Mouse (Mus musculus) frontal cortex, postnatal 36 days (tissue): ENCODE measurements around the gene Noto.
"Not testable (repeated sequence)": the region's sequence is repeated elsewhere in the genome, so short reads cannot be mapped to it uniquely, and the experiment has no call there.

Experiments used
- DNase-seq, 2 experiments: peaks; one replicate each; pipeline ENCODE4 v3.0.0; 2022; ENCODE audit warnings: low spot score in 2 of 2

Gene Noto

DNA sequence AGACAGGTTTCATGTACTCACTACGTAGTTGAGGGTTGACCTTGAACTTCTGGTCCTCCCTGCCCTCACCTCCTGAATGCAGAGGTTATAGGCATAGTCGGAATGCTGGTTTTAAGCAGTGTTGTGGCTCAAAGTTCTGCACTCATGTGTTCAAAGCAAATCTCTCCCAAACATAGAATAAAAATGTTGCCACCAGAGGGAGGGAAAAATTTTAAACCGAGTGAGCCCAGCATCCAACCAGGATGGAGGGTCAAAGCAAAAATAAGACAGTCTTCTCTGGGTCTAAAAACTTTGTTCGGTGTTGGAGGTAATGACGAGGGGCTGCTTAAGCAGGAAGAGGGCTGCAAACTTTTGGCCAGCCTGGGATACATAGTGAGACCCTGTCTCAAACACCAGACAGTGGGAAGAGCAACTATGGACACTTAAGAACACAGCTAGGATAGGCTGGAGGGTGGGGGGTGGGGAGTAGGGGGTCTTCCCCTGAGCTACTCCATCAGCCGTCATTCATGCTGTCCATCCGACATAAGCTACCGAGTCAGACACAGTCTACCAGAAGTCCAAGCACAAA lies 7.7 kb downstream of the Noto start:
- DNase-seq, result no peak

- DNase-seq, result peak; percentile 73 to 76
Observed at GRCm38 (mm10) chr6:85431842-85432431, 8.3 kb downstream of the Noto start, which contains the start of gene Smyd5. Gene Smyd5, plus strand, starts transcription at chr6:85431989.

DNA sequence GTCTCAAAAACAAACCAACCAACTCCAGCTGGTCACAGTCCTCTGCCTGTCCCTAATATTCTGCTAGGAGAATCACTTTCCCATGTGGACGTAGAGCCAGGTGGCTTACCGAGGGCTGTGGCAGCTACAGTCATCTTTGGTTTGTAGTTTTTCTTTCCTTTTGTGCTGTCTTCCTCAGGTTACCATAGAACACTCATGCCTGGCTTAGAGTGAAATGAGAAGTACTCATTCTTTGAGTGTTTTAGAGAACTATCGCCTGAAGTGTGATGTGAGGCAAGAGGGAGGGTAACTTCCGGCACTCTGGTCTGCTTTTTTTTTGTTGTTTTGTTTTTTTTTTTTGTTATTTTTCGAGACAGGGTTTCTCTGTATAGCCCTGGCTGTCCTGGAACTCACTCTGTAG lies 10.2 kb downstream of the Noto start:
- DNase-seq, result no peak

GRCm38 (mm10) chr6:85436204-85436603 lies 12.5 kb downstream of the Noto start:
- no peak for DNase-seq

DNA sequence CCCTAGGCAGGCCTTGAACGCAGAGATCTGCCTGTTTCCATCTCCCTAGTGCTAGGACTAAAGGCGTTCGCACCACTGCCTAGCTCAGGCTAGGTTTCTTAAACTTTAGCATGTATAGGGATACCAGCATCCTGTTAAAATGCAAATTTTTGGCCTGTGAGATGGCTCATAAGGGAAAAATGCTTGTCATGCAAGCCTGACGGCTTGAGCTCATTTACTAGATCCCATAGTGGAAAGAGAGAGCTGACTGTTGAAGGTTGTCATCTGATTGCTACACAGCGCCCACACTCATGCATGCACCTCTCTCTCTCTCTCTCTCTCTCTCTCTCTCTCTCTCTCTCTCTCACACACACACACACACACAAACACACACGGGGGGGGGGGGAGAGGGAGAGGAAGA lies 12.9 kb downstream of the Noto start:
- no peak for DNase-seq

DNA sequence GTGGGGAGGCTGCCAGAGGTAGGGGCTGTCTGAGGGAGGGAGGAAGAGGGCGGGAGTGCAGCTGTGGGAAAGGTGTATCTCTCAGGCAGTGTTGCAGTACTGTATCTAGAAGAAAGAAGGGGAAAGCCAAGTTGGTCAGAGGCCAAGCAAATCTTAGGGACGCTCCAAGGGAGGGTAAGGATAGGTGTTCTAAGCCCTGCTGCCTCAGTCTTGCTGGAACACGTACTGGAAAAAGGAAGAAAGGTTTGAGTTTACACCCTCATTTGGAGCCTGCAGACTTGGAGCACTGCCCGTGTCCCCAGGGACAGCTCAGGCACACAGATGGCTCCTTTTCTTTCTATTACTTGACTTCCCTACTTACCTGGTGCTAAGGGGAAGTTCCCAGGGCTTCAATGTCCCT lies 17.5 kb downstream of the Noto start:
- DNase-seq, result no peak

DNA sequence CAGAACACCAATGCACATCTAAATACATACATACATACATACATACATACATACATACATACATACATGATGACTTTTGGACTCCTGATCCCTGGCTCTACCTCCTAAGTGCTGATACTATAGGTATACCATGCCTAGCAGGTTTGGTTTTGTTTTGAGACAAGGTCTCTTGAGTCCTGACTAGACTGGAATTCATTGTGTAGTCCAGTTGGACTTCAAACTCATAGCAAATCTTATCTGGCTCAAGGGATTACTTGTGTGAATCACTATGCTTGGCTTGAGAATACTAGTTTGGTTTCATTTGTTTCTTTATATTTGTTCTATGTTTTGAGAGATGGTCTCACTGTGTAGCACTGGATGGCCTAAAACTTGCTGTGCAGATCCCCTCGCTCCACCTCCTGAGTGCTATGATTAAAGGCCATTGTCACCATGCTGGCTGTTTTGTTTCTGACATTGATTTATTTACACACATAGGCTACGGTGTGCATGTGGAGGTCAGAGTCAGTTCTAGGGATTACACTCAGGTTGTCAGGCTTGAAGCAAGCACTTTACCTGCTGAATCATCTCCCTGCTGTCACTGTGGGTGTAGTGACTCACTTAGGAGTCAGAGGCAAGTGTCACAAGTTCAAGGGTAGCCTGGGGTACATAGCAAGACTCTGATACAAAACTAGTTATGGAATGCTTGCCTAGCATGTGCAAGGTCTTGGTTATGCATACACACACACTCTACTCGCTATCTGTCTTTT lies 20.0 kb downstream of the Noto start:
- DNase-seq, result no peak

- no peak for DNase-seq
Observed at GRCm38 (mm10) chr6:85444266-85444965, 20.7 kb downstream of the Noto start.

DNA sequence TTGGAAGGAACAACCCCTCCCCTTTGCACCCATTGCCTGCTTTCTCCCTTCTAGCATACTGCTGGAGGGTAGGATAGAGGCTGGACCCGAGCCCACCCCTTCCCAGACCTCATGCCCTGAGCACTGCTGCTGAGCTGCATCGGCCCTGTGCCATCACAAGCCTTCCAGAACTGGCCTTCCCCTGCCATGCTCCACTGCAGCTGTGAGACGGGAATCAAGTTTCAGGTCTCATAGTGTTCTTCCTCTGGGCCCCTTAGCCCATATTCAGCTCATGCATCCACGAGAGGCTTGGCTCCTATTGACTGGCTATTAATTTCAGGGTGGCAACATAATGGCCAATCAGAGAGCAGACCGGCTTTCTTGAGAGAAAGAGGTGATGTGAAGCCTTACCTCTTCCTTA lies 21.6 kb downstream of the Noto start:
- no peak for DNase-seq

DNA sequence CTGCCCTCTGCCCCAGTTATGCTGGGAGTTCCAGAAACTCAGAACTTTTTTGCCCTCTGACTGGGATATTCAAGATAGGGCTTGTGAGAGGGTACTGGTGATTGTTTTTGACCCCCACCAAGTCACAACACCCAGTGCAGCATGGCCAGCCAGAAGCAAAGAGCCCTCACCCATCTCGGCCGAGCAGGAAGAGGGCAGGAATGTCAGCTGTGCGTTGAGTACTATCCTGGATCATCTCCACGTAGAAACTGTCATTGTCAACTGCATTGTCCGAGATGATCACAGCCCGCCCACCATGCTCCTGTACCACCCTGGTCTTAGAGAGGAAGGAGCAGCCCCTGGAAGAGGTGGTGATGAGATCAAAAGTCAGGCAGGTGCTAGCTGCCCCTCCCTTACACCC lies 23.7 kb downstream of the Noto start:
- DNase-seq, result no peak

GRCm38 (mm10) chr6:85450140-85450539 lies 26.5 kb downstream of the Noto start:
- DNase-seq, result not testable (repeated sequence)

- peak; percentile 99 to 100 for DNase-seq
Observed at GRCm38 (mm10) chr6:85450697-85451663, 27.3 kb downstream of the Noto start, which contains the start of gene Cct7. Gene Cct7, plus strand, starts transcription at chr6:85451514.

DNA sequence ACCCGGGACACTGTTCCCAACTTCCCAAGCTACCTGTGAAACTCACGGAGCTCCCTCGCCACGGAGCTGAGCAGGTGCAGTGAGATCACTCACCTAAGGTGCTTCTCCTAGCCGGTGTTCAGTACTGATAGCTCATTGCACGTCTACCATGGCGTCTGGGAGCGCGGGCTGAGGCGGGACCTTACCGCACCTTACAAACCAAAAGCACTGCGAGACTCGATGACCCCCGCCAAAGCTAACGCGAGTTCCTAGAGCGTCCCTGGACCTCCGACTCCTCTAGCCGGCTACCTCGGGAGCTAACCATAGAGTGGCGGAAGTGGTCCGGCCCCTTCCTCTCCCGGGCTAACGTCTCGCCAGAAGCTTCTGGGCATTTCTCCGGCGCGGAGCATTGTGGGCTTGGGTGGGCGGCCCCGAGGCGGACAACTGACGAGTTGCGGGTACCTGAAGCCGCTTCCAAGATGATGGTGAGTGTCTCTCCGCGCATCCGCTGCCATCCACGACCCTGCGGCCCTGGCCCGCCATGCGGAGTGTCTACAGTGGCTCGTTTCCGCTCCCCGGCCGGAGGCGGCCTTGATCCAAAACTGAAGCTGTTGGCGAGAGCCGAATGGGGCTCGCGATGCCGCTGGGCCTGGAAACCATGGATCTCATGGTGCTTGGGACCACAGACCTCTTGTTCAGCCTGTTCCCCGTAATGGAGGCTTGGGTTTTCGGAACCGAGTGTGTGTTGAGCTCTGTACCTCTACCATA lies 28.2 kb downstream of the Noto start, which contains the start of gene Pradc1:
Gene Pradc1, minus strand, starts transcription at position 307 of the 747 bp plus-strand sequence.
- DNase-seq, result peak; percentile 98 to 99

GRCm38 (mm10) chr6:85452411-85452665 lies 28.7 kb downstream of the Noto start:
- DNase-seq, result no peak

- DNase-seq, result no peak
Observed at GRCm38 (mm10) chr6:85452816-85453215, 29.1 kb downstream of the Noto start.

DNA sequence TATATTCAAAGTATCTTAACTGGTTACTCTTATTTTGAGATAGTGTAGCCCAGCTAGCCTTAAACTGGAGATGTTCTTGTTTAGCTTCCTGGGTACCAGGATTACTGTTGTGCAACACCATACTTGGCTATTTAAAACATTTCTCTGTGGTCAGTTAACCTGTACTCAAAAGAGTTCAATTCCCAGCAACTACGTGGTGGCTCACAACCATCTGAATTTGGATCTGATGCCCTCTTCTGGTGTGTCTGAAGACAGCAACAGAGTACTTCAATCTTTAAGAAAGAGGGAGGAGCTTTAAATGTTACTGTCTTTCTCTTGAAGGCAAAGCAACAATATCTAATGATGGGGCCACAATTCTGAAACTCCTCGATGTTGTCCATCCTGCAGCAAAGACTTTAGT lies 35.9 kb downstream of the Noto start:
- no peak for DNase-seq

GRCm38 (mm10) chr6:85465381-85465780 lies 41.7 kb downstream of the Noto start:
- no peak for DNase-seq

GRCm38 (mm10) chr6:85469660-85470430 lies 46.2 kb downstream of the Noto start:
- DNase-seq, result no peak

- no peak for DNase-seq
Observed at GRCm38 (mm10) chr6:85471962-85472361, 48.3 kb downstream of the Noto start.

GRCm38 (mm10) chr6:85472542-85472941 lies 48.9 kb downstream of the Noto start:
- no peak for DNase-seq
